Mouse (Mus musculus) heart, embryonic 11.5 days (tissue): ENCODE measurements around the gene Dppa4. TPM values are rescaled to one million over a fixed set of nuclear protein-coding genes. Genes with fewer than 3 reads are reported as not detected.
A peak's percentile ranks its signal among the peaks of the same experiment; 100 is the strongest.

Experiments used
- ATAC-seq: fragments of 200-750 bp; cut with Nextera tagmentation; replicated peaks from 2 replicates; pipeline ENCODE4 v1.8.0; 2017; ENCODE audit warnings: moderate library complexity; ENCODE audit not compliant: insufficient number of reproducible peaks, low FRiP score, low TSS enrichment
- H3K27ac ChIP-seq: fragments of 300-500 bp; sonication (generic); 2 replicates; pipeline ENCODE4 v1.5.1; 2014; ENCODE audit warnings: mild to moderate bottlenecking, low read depth, low read length
- H3K27me3 ChIP-seq: fragments of 300-500 bp; sonication (generic); 2 replicates; pipeline ENCODE4 v1.6.1; 2014; ENCODE audit warnings: mild to moderate bottlenecking, low read length, mixed read lengths; ENCODE audit not compliant: control insufficient read depth, insufficient read depth
- H3K36me3 ChIP-seq: fragments of 300-500 bp; sonication (generic); 2 replicates; pipeline ENCODE4 v1.6.1; 2014; ENCODE audit warnings: mild to moderate bottlenecking, low read length, moderate library complexity, mixed read lengths; ENCODE audit not compliant: control insufficient read depth, insufficient read depth
- H3K4me1 ChIP-seq: fragments of 300-500 bp; sonication (generic); 2 replicates; pipeline ENCODE4 v1.6.1; 2014; ENCODE audit warnings: low read length; ENCODE audit not compliant: control insufficient read depth, insufficient read depth
- H3K4me2 ChIP-seq: fragments of 300-500 bp; sonication (generic); 2 replicates; pipeline ENCODE4 v1.6.1; 2014; ENCODE audit warnings: mild to moderate bottlenecking, moderate library complexity
- H3K4me3 ChIP-seq: fragments of 300-500 bp; sonication (generic); 2 replicates; pipeline ENCODE4 v1.5.1; 2014; ENCODE audit warnings: low read depth, low read length
- H3K9ac ChIP-seq: fragments of 300-500 bp; sonication (generic); 2 replicates; pipeline ENCODE4 v1.6.1; 2014; ENCODE audit warnings: mild to moderate bottlenecking, low read depth, low read length, moderate library complexity
- H3K9me3 ChIP-seq: fragments of 300-500 bp; sonication (generic); replicated peaks from 2 replicates; pipeline ENCODE4 v1.6.1; 2016; ENCODE audit warnings: low read length; ENCODE audit not compliant: control insufficient read depth
- WGBS: fragments of 180-500 bp; shearing (Covaris S2); extraction: QIAGEN DNeasy Blood & Tissue Kit; methylation state at CpG from one replicate; pipeline ENCODE4 v1.1.7; 2014; ENCODE audit not compliant: insufficient replicate concordance; 5-methylcytosine and 5-hydroxymethylcytosine counted together
- polyA plus RNA-seq: library from polyadenylated mRNA; unstranded; fragments of >200 nt; fragmentation: Nextera tagmentation; extraction: Ambion mirVana; gene quantifications from 2 replicates; pipeline ENCODE4 v1.2.1, GENCODE M21; 2014

Dppa4 gene
- not detected in 2 replicates for polyA plus RNA-seq

GRCm38 (mm10) chr16:48283517-48283916, at the start of gene Dppa4:
Gene Dppa4, plus strand, starts transcription at chr16:48283733.
- 61% methylated on average over 4 of the region's 4 CpGs for WGBS
- no peaks in the 10 kb centered on the region for H3K27me3 ChIP-seq
- no peak within 1 kb of the TSS for H3K9ac ChIP-seq
- H3K4me1 ChIP-seq = no peaks in the 10 kb centered on the region
- H3K9me3 ChIP-seq = no peaks in the 10 kb centered on the region
- no peak within 1 kb of the TSS for H3K27ac ChIP-seq
- H3K36me3 ChIP-seq = no peaks in the 10 kb centered on the region
- no peak for ATAC-seq
- H3K4me2 ChIP-seq = no peak within 1 kb of the TSS
- H3K4me3 ChIP-seq = no peak within 1 kb of the TSS

- H3K4me2 ChIP-seq = no peak overlapping the region
- H3K4me1 ChIP-seq = no peaks in the 10 kb centered on the region
- H3K9me3 ChIP-seq = no peaks in the 10 kb centered on the region
- no peak overlapping the region for H3K4me3 ChIP-seq
- ATAC-seq = no peak
- no peak overlapping the region for H3K9ac ChIP-seq
- H3K27ac ChIP-seq = no peak overlapping the region
- no peaks in the 10 kb centered on the region for H3K36me3 ChIP-seq
- H3K27me3 ChIP-seq = no peaks in the 10 kb centered on the region
- 85% methylated on average over 1 of the region's 1 CpGs for WGBS
Measured at GRCm38 (mm10) chr16:48234999-48235398, 48.5 kb upstream of the Dppa4 start.

DNA sequence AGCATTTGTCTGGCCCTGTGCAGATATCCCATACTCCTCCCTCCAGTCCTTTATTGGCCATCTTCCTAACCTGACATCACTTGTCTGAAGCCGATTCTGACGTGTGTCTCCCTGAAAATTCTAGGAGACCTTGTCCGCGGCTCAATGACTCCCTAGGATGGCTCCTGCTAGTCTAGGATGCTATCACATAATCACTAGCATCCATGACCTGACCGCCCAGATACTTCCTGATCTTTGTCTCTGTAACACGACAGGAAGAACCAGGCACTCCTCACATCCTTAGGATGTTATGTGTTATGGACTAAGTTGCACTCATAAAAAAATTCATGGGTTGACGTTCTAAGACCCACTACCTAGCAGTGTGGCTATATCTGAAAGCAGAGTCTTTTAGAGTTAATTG, 45.9 kb upstream of the Dppa4 start:
- H3K4me3 ChIP-seq = no peak overlapping the region
- WGBS = 79% methylated on average over 7 of the region's 7 CpGs
- no peak for ATAC-seq

GRCm38 (mm10) chr16:48247044-48247661, 36.4 kb upstream of the Dppa4 start:
- H3K27ac ChIP-seq = no peak overlapping the region
- no peak overlapping the region for H3K9ac ChIP-seq
- ATAC-seq = no peak
- H3K9me3 ChIP-seq = no peaks in the 10 kb centered on the region
- H3K36me3 ChIP-seq = no peaks in the 10 kb centered on the region
- H3K4me1 ChIP-seq = no peaks in the 10 kb centered on the region
- no peak overlapping the region for H3K4me3 ChIP-seq
- H3K4me2 ChIP-seq = no peak overlapping the region
- WGBS = 75% methylated on average over 2 of the region's 2 CpGs
- H3K27me3 ChIP-seq = no peaks in the 10 kb centered on the region

More for the DNA sequence above, 45.9 kb upstream of the Dppa4 start:
- H3K9ac ChIP-seq = no peak overlapping the region
- H3K4me1 ChIP-seq = no peaks in the 10 kb centered on the region
- H3K9me3 ChIP-seq = no peaks in the 10 kb centered on the region
- H3K27me3 ChIP-seq = no peaks in the 10 kb centered on the region
- no peaks in the 10 kb centered on the region for H3K36me3 ChIP-seq
- H3K4me2 ChIP-seq = no peak overlapping the region
- H3K27ac ChIP-seq = no peak overlapping the region

DNA sequence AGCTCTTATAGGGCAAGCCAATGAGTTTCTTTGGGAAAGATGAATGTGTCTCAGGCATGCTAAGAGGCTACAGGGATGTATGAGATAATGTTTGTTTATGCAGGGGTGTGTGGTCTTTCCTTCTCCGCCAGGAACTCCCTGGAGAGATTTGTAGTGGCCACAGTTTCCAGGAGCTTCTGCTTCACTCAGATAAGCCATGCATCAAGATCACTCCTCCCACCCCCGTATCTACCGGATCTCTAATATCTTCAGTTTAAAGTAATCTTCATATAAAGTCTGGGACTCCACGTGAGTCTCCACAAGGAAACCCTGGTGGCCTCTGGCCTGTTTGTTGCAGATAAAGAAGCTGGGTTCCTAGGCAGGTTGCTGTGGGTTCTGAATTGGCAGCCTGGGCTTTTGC, 30.7 kb upstream of the Dppa4 start:
- ATAC-seq = peak; percentile 59; the same call in 1 of the 2 replicates
- Histone ChIP-seq H3K27me3 (no peaks in the 10 kb centered on the region), H3K4me3 (no peak overlapping the region), H3K36me3 (no peaks in the 10 kb centered on the region), H3K4me1 (no peaks in the 10 kb centered on the region), H3K27ac (no peak overlapping the region), H3K9me3 (no peaks in the 10 kb centered on the region), H3K9ac (no peak overlapping the region), H3K4me2 (no peak overlapping the region)
- 30% methylated on average over 4 of the region's 4 CpGs for WGBS

DNA sequence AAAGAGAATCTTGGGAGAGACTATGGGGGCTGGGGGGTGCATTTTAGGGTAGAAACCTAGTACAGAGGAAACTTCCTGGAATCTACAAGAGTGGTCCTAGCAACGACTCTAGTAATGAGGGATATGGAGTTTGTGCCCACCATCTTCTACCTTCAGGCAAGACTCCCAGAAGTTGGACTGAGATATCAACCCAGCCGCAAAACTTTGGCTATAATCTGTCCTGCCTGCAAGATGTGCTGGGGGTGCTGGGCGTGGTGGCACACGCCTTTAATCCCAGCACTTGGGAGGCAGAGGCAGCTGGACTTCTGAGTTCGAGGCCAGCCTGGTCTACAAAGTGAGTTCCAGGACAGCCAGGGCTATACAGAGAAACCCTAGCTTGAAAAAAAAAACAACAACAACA, 28.9 kb upstream of the Dppa4 start:
- Histone ChIP-seq H3K9me3 (no peaks in the 10 kb centered on the region), H3K4me1 (no peaks in the 10 kb centered on the region), H3K4me2 (no peak overlapping the region), H3K27me3 (no peaks in the 10 kb centered on the region), H3K36me3 (no peaks in the 10 kb centered on the region), H3K4me3 (no peak overlapping the region), H3K9ac (no peak overlapping the region), H3K27ac (no peak overlapping the region)
- WGBS = 84% methylated on average over 5 of the region's 5 CpGs
- no peak for ATAC-seq

DNA sequence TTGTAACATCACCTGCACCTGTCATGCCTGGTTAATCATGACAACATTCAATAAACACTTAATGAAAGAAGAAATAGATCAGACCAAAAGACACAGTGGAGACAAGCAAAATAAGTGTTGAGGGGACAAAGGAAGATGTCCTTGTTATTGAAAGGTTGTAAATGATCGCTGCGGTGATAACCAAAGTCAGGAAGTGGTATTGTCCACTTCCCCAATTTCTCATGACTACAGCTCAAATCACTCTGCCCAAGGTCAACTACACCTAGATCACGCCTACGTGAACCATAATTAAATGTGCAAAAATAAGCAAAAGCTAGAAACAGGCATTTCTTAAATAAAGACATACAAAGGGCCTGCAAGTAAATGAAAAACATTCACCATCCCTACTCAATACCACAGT, 24.0 kb upstream of the Dppa4 start:
- H3K4me1 ChIP-seq = no peaks in the 10 kb centered on the region
- H3K4me3 ChIP-seq = no peak overlapping the region
- no peaks in the 10 kb centered on the region for H3K9me3 ChIP-seq
- no peak for ATAC-seq
- no peak overlapping the region for H3K9ac ChIP-seq
- H3K4me2 ChIP-seq = no peak overlapping the region
- H3K27ac ChIP-seq = no peak overlapping the region
- no peaks in the 10 kb centered on the region for H3K36me3 ChIP-seq
- 86% methylated on average over 4 of the region's 4 CpGs for WGBS
- no peaks in the 10 kb centered on the region for H3K27me3 ChIP-seq

- no peak overlapping the region for H3K4me2 ChIP-seq
- no peak overlapping the region for H3K4me3 ChIP-seq
- H3K4me1 ChIP-seq = no peaks in the 10 kb centered on the region
- H3K36me3 ChIP-seq = no peaks in the 10 kb centered on the region
- H3K27me3 ChIP-seq = no peaks in the 10 kb centered on the region
- no peak for ATAC-seq
- no peaks in the 10 kb centered on the region for H3K9me3 ChIP-seq
- H3K9ac ChIP-seq = no peak overlapping the region
- 89% methylated on average over 1 of the region's 1 CpGs for WGBS
- no peak overlapping the region for H3K27ac ChIP-seq
Measured at GRCm38 (mm10) chr16:48262901-48263300, 20.6 kb upstream of the Dppa4 start.

DNA sequence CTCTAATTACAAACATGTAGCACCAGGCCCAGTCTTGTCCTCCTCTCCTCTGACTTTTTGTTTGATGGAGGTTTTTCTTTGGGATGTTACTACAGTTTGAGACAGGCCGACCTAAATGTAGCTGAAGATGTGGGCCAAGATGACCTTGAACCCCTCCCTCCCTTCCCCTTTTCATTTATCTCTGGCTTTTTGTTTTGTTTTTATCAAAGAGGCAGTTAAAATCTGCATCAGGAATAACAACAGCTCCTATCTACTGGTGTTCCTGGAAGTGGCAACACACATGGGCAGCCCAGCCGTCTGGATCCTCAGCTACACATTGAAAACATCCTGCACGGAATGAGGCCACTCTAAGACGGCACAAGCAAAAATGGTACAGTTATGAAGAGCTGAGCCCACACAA, 17.7 kb upstream of the Dppa4 start:
- H3K4me1 ChIP-seq = no peaks in the 10 kb centered on the region
- H3K27me3 ChIP-seq = no peaks in the 10 kb centered on the region
- H3K9me3 ChIP-seq = no peaks in the 10 kb centered on the region
- no peak overlapping the region for H3K27ac ChIP-seq
- no peak overlapping the region for H3K4me2 ChIP-seq
- no peak overlapping the region for H3K4me3 ChIP-seq
- WGBS = 60% methylated on average over 4 of the region's 4 CpGs
- no peak for ATAC-seq
- no peak overlapping the region for H3K9ac ChIP-seq
- H3K36me3 ChIP-seq = no peaks in the 10 kb centered on the region
